Mouse (Mus musculus) liver, adult 2 months (tissue): ENCODE results near the gene Zfp213.
"Not testable (repeated sequence)": the region's sequence is repeated elsewhere in the genome, so short reads cannot be mapped to it uniquely, and the experiment has no call there.

Source experiments
- CTCF ChIP-seq: fragments of 200-500 bp; IDR thresholded peaks from 2 replicates; pipeline ENCODE4 v1.5.1; 2011; ENCODE audit warnings: low read depth, low read length, control low read depth
- POLR2A ChIP-seq: fragments of 200-500 bp; IDR thresholded peaks from 2 replicates; pipeline ENCODE4 v1.6.1; 2011; ENCODE audit warnings: low read length, control low read depth; ENCODE audit not compliant: insufficient read depth; ENCODE audit errors: extremely low read depth

DNA sequence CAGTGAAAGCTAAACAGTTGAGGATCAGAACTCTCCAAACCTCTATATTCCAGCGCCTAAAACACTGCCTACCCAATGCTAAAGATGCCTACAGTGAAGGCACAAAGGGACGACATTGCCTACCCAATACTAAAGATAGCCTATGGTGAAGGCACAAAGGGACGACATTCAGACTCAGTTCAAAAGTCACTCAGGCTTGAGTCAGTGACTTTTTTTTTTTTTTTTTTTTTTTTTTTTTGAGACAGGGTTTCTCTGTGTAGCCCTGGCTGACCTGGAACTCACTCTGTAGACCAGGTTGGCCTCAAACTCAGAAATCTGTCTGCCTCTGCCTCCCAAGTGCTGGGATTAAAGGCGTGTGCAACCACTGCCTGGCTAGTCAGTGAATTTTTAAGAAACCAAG, 31.1 kb upstream of the Zfp213 start:
- not testable (repeated sequence) for TF ChIP-seq CTCF, POLR2A
